Mouse (Mus musculus) kidney, adult 9 months (tissue): ENCODE data around the gene Cfap45.
A peak's percentile ranks its signal among the peaks of the same experiment; 100 is the strongest.

Experiments
- DNase-seq: peaks from one replicate; pipeline ENCODE4 v3.0.0; 2022

The Cfap45 gene

DNA sequence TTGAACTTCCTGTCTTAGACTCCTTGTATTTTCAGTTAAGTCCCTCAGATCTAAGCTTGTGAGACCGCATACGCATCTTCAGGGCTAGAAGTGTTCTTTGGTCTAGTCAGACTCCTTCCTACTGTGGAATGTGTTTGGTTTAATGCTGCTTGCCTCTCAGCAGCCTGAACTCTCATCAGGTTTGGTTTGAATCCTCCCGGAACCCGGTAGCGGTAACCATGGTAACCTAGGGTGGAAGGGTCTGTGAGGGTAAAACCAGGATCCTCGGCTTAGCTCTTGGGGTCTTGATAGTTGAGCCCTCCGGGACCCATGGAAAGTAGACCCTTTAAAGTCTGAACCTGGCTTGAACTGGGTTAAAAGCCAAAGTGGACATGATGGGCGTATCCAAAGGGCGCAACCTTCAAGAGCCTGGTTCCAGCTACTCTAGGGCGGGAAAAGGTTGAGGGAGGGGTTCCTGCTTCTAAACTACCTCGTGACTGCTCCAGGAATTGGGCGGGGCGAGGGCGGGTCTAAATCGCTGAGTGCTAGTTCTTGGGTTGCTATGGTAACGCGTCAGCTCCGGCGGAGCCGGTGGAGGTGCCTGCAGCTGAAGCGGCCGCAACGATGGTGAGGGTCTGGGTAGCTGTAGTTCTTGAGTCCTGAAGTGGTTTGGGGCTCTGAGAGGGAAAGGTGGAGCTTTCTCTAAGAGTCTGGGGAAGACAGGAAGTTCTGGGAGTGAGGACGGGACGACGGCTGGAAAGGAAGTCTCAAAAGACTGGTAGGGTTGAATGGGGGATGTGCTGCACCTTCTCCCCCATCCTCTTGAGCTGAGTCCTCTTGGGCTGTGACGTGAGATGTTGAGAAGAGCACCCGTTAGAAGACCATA is at the start of gene Cfap45:
Gene Cfap45 (plus strand): TSS at position 226 of the 865 bp plus-strand sequence.
- peak; percentile 88 for DNase-seq

DNA sequence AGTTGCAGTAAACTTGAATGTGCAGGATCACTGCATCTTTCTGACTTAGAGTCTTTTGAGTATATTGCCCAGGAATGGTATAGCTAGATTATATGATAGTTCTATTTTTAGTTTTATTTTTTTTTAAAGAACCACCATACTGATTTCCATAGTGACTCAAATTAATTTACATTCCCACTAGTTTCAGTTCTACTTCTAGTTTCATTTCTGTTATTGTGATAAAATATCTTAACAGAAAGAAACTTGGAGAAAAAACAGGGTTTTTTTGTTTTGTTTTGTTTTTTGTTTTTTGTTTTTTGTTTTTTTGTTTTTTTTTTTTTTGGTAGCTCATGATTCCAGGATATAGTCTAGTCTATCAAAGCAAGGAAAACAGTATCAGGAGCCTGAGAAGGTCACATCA is 47.7 kb upstream of the Cfap45 start:
- DNase-seq, result no peak

DNA sequence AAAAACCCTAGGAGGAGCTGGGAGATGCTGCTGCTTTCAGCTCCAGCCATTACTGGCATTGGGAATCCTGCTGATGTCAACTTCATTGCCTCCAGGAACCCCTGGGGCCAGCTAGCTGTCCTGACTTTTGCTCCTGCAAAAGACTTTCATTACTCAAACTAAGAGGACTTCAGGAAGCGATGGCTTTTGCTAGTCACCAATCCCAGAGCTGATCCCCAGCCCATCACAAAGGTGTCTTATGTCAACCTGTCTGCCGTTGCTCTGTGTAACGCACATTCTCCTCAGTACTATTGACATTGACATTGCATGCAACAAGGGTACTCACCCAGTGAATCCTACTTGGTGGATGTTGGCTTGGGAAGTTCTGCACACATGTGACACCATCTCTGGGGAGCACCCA is 46.4 kb upstream of the Cfap45 start:
- DNase-seq, result no peak

DNA sequence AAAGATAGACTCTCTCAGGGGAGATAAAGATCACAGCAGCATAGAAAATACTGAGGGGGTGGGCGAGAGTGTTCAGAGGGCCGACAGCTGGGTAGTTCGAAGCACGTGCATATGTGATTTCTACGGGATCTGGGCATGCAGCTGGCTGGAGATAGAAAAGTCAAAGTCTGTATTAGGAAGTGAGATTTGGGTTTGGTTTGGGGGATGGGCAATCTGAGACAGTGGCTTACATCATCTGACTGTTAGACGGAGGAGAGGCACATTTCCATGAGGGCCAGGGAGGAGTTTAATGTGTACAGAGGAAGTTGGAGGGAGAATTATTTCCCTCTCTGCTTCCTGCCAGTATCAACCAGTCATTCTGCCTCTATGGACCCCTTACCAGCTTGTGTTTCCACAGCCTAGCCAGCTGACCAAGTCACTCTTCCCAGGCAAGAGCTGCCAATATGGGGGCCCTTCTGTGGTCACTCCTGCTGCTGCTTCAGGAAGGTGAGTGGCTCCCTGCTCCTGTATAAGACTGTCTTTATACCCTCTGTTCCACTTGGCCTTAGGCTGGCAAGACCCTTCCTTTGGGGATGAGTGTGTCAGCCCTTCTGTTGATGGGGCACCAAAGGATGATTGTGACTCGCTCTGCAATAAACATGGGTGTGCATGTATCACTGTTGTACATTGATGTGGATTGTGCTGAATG is 45.4 kb upstream of the Cfap45 start, which contains the start of gene Slamf9:
Gene Slamf9 (plus strand): TSS at position 305 of the 688 bp plus-strand sequence.
- peak; percentile 29 for DNase-seq

DNA sequence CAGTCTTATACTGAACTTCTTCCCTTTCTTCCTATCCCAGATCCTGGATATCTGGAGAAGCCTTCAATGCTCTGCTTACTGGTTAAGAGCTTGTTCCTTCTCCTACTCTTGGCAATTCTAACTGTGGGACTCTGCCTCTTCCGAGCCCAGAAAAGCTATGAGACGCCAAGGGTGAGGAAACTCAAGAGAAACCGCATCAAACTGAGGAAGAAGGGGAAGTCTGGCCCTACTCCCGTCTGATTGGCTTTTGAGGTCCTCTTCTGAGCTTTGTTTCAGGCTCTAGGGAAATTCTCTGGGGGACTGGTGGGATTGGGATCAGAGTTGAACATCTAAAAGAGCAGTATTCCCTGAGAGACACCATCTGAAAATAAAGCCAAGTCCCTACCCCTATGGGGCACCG is 42.6 kb upstream of the Cfap45 start:
- DNase-seq, result no peak

DNA sequence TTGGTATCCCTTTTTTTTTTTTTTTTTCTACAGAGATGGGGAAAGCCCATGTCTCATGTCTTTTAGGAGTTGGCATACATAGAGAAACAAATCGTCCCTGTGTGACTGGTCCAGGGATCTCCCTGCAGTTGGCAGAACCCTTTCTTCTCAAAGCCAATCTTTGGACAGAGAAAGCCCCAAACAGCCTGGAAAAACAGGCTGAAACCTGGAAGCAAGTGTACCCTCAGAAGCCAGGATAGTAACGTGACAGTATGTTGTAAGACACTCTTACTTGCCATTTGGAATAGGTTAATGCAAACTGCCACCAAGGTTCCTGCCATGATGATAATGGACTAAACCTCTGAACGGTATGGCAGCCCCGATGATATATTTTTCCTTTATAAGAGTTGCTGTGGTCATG is 40.2 kb upstream of the Cfap45 start:
- DNase-seq, result no peak

DNA sequence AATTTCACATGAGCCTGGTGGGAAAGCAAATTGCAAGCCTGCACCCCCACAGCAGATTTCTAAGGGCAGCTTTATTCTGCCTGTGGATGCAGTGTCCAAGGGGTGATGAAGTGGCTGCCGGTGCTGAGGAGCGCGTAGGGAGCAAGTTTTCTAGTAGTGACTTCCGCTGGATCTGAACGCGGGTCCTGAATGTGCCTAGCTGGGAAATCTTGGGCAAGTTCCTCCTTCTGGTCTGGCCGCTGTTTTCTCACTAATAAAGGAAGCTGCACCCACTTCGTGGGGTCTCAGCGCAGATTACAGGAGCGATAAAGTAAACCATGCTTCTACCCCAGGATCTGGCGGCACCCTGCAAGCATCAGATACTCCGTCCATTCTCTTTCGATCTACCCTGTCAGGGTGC is 39.5 kb upstream of the Cfap45 start:
- DNase-seq, result no peak

DNA sequence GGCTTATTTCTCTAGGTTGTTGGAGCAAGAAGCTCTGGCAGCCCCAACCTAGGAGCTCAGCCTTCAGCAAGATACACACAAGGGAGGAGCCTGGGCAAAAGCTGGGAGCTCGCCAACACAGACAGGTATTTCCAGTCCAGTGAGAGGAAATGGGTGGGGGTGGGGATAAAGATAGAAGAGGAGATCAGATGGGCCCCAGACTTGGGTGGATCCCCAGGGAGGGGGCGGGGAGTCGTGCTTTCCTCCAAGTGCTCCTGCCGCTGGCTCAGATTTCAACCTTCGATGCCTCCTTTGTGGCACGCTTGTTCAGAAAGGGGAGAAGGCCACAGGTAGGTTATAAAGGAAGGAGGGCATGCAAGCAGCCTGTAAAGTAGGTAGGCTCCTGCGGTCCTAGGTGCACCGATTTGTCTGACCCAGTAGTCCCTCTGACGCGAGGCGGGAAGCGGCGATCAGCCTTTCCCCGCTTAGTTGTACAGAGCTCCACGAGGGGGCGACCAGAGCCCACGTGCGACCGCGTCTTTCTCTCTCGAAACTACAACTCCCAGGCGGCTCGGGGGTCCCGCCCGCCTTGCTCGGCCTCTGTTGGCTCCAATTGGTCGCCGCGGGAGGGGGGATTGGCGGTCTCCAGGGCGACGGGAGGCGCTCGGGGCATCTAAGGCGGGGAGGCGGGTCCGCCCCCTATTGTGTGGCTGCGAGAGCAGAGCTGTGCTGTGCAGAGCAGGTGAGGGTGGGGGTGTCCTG is 38.9 kb upstream of the Cfap45 start, which contains the start of gene Igsf9:
Gene Igsf9 (plus strand): TSS at position 249 of the 741 bp plus-strand sequence.
- DNase-seq, result peak; percentile 88

DNA sequence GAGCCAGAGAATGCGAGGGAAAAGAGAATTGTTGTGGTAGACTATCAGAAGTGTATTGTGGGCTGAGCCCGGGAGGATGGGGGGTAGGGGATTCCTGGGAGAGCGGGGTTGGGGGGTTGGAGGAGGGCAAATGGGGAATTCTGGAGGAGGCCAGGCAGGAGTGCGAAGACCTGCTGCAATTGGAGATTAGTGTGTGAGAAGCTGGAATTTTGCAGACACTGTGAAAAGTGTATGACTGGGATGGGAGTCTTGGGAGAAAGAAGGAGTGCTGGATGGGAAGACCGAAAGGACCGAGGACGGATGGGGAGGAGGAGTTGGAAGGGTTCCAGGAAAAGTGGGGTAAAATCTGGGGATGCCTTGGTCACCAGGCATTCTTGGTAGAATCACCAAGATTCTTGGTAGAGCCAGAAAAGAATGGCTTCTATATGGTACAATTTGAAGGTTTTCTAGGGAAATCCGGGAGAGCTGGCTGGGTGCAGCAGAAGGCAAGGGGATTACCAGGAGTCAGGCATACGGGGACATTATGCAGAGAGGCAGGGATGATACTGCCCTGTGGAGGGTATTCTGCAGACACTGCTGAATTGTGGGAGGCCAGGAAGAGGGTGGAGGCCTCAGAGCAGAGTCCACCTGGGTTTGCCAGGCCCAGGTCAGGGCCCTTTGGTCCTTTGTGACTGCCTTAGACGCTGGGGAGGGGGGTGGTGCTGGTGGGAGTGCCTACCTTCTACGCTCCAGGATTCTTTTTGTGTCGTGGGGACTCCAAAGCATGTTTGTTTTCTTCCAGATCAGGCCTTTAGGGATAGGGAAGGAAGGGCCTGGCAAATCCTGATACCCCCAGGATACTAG is 37.9 kb upstream of the Cfap45 start:
- DNase-seq, result peak; percentile 66

DNA sequence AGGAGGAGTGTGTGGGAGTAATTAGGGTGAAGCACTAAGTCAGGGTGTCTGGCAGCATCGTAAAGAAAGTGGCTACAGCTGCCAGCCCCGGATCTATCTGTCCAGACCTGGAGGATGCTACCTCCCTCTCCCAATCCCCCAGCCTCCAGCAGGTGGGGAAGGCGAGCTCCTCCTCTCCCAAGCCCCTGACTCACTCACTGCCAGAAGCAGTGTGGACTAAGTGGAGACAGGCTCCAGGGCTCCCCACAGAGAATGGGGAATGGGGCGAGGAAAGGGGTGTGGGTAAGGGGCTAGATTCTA is 37.3 kb upstream of the Cfap45 start:
- DNase-seq, result no peak

DNA sequence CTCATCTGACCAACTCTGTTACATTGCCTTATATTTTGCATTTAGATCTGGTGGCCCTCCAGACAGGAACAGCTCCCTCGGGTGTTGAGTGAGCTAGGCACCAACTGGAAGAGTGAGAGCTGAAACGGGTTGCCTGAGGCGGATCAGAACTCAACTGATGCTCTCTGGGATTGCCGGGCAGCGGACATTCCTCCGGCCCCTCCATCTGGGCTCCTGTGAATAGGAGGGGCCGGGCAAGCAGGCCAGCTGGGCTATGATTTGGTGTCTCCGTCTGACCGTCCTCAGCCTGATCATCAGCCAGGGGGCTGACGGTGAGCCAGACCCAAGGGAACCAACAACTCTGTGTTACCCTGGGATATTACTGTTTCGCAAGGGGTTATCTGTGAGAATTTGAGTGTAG is 36.4 kb upstream of the Cfap45 start:
- no peak for DNase-seq

DNA sequence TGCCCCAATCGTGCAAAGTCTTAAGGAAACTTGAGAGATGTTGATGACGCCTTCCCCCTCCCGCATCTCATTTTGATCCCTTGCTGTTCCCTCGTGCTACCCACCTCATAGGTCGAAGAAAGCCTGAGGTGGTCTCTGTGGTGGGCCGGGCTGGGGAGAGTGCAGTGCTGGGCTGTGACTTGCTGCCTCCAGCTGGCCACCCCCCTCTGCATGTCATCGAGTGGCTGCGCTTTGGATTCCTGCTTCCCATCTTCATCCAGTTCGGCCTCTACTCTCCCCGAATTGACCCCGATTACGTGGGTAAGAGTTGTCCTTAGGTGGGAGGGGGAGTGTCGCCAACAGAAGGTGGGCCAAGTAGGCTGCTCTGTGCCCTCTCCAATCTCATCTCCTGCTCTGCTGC is 35.9 kb upstream of the Cfap45 start:
- no peak for DNase-seq

DNA sequence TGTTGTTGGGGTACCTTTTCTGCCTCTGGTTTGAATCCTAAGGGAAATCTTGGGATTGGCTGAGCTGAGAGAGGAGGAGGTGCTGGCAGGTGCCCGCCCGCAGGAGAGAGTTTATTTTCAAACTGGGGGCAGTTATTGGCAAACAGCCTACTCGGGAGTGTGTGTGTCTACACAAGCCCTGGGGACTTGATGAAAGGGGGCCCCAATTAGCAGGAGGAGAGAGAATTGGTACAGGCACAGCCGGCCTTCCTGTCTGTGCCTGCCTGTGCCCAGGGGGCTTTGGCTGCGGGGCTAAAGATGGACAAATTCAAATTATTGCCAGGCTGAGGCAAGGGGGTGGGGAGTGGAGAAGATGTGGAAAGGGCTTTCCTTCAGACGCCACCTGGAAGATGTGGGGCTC is 34.8 kb upstream of the Cfap45 start:
- no peak for DNase-seq

DNA sequence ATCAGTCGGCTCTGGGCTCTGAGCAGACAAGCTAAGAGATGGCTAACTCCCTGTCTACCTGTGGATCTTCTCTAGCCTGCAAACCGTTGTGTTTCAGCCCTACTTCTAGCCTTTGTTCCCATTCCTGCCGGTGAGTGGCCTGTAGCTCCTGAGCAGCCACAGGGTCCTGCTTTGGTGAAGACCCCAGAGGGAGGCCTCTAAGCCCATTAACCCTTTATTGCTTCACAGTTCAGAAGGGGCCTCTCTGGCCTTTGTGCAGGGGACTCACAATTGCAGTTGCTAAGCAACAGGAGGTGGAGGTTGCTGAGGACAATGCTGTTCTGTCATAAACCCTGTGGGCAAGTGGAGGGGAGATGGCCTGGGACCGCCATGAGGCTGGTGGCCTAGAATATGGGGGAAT is 34.4 kb upstream of the Cfap45 start:
- DNase-seq, result no peak

DNA sequence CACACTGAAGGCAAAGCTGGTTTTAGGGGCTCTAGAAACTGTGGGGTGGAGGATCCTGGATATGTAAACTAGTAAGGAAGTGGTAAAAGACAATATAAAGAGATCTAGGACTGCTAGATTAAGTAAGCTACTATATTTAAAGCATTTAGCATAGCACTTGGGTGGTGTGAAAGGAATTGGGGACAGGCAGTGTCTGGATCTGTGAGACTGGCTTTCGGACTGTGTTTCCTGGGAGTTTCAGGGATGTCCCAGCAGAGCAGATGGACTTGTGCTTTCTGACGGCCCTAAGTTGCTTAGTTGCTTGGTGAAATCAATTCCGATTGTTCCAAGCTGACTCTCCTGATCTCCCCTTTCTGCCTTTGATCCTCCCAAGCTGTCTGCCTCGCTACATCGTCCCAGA is 34.0 kb upstream of the Cfap45 start:
- no peak for DNase-seq

DNA sequence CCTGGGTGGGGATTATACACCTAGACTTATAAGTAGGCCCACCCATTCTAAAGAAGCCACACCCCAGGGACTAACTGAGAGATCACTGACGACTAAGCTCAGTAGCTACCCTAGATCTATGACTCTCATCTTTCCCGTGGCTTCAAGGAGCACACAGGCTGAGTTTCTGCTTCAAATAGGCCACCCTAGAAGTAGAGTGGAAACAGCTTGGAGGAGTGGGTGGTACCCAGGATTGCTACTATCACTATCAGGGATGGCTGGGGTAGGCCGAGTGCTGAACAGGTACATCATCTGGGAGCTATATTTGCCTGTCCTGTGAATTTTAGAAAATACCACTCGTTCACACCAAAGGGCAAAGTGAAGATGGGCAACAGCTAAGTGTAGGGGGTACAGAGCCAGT is 32.7 kb upstream of the Cfap45 start:
- no peak for DNase-seq

DNA sequence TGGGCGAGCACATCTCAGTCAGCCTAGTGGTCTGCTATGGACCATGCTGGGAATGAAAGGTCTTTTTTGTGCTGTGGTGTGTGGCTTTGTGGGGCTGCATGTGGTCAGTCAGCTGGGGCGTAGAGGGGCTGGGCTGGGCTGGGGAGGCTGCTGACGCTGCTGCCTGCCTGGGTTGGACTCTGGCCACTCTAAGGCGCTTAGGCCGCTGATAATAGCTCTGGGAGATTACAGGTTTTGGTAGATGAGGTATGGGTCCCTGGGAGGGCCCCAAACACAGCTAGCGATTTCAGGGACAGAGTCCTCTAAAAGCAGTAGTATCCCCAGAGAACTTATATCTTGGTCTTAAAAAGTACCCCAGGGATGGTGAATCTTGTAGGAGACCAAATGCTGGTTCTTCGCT is 31.8 kb upstream of the Cfap45 start:
- DNase-seq, result no peak

DNA sequence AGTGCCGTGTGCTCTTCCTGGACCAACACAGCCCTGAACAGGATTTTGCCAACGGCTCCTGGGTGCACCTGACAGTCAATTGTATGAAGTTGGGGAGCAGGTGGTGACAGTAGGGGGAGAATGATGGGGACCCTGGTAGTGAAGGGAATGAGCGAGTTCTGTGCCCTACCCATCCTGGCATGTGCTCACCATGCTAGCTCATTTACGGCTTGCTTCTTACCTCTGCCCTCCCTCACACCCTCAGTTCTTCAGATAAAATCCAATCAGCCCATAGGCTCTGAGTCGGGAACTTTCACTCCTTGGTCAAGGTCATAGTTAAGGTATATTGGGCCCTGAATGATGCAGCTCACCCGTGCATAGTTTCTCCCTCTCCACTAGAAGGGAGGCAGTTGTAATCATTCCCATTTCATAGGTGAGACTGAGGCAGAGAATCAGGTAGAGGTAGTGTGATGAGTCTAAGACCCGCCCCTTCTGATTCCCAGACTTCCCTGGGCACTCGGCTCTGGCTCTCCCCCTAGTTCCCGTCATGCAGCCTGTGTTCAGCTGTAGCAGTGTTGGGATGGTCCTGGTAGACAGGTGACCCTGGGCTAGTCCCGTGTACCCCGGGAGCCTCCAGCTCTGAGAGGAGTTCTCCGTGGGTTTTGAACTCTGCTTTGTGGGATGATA is 30.9 kb upstream of the Cfap45 start:
- no peak for DNase-seq

DNA sequence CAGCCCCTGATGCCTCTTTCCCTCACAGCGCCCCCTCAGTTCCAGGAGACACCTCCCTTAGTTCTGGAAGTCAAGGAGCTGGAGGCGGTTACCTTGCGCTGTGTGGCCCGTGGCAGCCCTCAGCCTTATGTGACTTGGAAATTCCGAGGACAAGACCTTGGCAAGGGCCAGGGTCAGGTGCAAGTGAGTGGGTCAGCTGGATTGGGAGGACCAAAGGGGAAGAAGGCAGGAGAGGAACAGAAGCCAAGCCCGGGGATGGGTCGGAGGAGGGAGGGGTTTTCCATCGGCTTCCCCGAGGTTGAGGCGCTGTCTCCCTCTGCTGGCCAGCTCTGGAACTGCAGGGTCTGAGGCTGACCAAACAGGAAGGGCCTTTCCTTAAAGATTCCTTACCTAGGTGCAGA is 30.3 kb upstream of the Cfap45 start:
- DNase-seq, result peak; percentile 90

DNA sequence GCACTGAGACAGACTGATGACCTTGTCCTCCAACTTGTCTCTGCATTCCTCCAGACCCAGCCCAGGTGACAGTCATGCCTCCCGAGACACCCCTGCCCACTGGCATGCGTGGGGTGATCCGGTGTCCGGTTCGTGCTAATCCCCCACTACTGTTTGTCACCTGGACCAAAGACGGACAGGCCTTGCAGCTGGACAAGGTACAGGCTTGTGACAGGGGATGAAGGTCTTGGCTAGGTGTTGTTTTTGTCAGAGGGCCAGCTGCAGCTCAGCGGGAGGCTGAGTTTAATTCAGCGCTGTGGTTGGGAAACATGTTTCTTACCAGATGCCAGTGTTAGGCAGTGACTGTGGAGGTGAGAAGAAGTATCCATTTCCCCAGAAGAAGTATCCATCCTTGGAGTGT is 28.6 kb upstream of the Cfap45 start:
- peak; percentile 43 for DNase-seq

DNA sequence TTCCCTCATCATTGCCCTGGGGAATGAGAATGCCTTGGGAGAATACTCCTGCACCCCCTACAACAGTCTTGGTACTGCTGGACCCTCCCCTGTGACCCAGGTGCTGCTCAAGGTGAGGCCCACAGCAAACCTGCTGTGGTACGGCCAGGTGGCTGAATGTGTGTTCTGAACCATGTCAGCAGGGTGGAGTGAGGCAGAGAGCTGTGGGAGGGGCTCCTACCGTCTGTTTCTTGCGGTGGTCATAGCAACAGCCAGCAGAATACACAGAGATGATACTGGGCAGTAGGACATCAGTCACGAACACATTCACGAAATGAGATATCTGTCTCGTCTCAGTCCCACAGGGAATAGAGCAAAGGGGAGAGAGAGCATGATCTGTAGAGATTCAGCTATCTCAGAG is 27.1 kb upstream of the Cfap45 start:
- DNase-seq, result no peak

DNA sequence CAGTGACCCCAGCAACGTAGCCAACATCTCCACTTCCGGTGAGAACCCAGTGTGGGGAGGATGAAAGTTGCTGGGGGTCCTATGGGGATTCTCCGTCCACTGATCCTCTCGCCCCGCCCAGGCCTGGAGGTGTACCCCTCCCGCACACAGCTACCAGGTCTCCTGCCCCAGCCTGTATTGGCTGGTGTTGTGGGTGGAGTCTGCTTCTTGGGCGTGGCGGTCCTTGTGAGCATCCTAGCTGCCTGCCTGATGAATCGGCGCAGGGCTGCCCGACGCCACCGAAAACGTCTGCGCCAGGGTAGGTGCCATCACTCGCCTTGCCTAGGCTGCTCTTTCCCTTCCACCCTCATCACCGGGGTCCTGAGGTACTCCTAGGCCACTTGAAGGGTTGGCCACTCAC is 24.6 kb upstream of the Cfap45 start:
- DNase-seq, result no peak
